Mouse (Mus musculus) thymus, adult 2 months (tissue): ENCODE measurements around the gene Ttyh1.

Experiments used
- CTCF ChIP-seq: fragments of 200-500 bp; IDR thresholded peaks from 2 replicates; pipeline ENCODE4 v1.5.1; 2012; ENCODE audit warnings: mild to moderate bottlenecking, control low read depth, low read length, moderate library complexity, borderline replicate concordance; ENCODE audit not compliant: control insufficient read depth, poor library complexity, insufficient read depth; ENCODE audit errors: extremely low read depth
- POLR2A ChIP-seq: fragments of 200-500 bp; IDR thresholded peaks from 2 replicates; pipeline ENCODE4 v1.6.1; 2012; ENCODE audit warnings: mild to moderate bottlenecking, low read length, control low read depth, moderate library complexity; ENCODE audit not compliant: control insufficient read depth, poor library complexity, insufficient read depth; ENCODE audit errors: extremely low read depth

DNA sequence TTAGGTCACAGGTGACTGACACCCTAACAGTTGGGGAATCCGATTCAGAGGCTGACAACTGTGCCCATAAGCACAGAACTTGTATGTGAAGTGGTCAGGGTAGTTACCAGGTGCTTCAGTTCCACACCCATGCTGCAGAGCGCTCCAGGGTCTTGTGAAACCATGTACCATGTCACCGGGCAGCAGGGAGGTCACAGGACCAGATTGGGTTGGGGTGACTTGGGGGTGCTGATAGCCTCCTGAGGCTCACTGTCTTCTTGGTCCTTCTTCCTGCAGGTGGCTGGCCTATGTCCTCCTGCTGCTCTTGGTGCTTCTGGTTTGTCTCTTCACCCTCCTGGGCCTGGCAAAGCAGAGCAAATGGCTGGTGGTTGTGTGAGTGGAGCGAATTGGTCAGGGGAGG, 8.7 kb downstream of the Ttyh1 start:
- no peak for TF ChIP-seq CTCF
- no peak for TF ChIP-seq POLR2A
